Mouse (Mus musculus) retina, postnatal 1 day (tissue): ENCODE results near the gene Usp2.

Source experiments
- DNase-seq: peaks from one replicate; pipeline ENCODE4 v3.0.0-alpha.2; 2012

Gene Usp2

DNA sequence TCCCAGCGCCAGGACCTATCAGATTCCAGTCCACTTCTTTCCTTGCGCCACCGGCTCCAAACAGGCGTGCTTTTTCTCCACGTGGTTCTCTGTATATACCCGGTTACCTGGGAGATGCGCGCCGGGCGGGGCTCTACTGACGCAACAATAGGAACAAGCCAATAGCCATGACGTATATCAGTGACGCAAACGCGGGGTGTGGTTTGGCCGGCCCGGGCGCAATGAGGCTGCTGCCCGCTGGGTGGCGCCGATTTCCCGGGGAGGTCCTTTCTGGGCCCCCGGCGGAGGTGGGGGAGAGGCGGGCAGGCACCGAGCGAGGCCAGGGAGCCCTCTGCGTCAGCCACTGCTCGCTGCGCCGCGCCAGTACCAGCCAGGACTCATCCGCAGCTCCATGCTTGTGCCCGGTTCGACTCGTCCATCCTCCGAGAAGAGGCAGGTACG lies at the start of gene Usp2:
Gene Usp2 (plus strand): TSS at position 237 of the 441 bp plus-strand sequence.
- peak; percentile 99 for DNase-seq

DNA sequence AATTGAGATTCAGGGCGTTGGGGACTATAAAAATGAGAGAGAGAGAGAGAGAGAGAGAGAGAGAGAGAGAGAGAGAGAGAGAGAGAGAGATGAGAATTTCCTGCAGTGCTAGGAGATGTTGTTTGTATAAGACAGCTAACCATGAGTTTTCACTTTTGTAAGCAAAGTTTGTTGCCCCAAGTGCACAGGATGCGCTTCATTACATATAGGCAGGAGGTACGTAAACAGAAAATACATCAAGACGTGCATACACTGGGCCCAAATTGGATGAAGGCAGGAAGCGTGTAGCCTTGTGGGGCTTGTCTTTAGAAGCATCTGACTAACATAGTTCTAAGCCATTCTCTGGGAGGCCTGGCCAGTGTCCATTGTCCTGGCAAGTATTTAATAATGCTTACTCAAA lies 49.0 kb upstream of the Usp2 start:
- no peak for DNase-seq

DNA sequence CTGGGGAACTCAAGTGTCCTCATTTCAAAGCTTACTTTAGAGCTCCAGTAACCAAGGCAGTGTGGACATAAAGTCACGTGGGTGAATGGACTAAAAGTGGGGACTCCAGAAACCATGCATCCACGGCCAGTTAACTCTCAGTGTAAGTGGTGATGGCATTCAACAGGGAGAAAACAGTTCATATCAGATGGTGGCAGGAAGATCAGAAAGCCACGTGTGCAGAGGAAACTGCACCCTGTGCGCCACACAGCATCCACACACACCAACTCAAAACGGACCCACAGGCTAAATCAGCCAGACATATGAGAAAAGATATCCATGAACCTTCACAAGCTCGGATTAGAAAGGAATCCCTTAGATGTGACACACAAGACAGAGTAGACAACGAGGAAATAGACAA lies 46.8 kb upstream of the Usp2 start:
- DNase-seq: no peak

DNA sequence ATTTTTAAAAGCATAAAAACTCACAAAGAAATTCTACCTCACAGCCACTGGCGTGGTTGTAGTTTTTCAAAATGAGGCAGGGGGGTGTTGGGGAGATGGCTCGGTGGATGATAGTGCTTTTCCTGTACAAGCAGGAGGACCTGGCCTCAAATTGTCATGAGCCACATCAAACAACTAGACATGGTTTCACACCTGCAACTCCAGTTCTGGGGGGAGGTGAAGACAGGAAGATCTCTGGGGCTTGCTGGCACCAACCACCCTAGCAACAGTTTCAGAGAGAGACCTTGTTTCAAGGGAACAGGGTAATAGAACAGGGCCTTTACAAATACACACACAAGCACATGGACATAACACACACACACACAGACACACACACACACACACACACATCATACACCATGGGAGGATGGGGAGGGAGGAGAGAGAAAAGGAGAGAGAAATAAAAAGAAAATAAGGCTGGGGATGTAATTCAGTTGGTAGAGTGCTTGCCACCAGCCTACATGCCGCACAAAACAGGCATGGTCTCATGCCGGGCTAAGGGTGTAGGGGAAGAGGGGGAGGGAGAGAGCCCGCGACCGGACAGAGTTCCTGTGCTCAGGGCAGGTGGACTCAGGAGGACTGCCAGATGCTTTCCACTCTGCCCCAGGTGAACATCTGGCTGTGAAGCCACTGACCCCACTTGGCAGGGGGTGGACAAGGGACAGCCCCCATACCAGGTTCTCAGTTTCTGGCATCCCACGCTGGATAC lies 44.5 kb upstream of the Usp2 start:
- no peak for DNase-seq

DNA sequence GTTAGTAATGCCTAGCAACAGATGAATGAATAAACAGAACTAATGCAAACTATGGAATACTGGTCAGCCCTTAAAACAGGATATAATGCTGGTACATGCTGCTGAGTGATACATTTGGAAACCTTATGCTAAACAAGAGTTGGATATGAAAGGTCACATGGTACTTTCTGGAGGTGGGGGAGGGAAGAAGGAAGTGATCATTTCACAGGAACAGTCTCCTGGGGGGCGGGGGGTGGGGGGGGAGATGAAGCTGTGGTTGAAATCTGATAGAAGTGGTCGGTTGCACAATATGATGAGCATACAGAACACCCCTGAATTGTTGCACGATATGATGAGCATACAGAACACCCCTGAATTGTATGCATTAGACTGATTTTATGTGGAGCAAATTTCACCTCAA lies 42.7 kb upstream of the Usp2 start:
- DNase-seq: no peak

DNA sequence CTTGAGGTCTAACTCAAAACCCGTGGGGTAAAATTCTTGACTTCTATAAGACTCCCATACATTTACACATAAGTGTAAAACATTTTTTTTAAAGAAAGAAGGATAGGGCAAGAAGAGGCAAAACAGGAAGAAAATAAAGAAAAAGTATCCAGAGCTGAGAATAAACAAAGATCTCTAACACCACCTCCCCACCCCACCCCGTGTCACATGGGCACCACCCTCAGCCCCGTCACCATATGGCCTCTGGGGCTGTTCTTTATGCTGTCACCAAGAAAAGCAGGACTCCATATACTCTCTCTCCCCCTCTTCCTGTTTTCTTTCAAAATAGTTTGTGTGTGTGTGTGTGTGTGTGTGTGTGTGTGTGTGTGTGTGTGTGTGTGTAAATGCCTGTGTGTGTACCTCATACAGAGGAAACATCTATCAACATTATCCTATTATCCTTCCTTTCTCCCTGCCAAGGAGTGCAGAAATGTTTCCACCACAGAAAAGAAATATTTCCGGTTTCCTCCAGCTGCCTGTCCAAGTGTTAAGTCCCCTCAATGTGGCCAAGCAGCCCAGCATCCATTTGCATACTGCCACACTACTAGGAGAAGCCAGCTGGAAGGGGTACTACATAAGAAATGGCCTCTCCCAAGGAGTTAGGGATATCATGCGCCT lies 37.1 kb upstream of the Usp2 start:
- no peak for DNase-seq

DNA sequence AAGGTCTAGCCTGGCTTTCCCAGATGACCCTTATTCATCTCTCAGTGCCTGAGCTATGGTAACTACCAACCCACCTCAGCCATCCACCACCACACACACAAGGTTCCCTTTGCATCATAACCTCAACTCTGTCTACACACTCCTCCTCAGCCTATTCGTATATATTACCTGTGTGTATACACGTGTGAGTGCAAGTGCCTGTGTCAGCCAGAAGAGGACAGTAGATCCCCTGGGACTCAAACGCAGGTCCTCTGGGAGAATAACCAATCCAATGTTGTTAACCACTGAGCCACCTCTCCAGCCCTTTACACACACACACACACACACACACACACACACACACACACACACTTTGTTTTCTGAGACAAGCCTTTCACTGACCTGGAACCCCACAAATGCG lies 36.2 kb upstream of the Usp2 start:
- DNase-seq: no peak

DNA sequence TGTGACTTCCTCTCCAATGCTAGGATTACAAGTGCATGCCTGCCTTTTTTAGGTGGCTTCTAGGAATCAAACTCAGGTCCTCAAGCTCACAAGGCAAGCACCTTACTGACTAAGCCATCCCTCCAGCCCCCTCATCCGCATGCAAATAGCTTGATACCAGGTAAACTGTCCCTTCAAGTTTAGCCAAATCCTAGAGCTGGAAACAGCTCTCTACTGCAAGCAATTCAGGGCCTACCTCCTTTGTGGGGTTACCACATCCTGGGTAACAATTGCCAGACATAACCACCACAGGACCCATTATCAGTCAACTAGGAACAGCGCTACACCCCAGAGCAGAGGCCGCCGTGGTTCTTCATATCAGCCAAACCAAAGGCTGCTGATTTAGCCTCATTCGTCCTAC lies 35.7 kb upstream of the Usp2 start:
- DNase-seq: no peak

DNA sequence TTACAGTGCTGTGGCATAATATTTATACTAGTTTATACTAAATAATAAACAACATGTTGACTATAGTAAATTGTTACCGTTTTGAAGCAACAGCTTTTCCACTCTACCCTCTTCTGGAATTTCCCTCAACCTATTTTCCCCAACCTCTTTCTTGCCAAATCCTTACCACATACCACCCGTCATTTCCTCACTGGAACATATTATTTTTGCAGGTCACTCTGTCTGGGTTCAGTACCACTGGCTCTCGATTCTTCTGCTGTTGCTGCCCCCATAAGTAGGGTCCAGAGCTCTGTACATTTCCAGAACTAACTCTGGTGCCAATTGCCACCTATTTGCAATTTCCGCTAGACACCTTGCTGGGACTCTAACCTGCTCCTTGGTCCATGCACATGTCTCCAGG lies 34.9 kb upstream of the Usp2 start:
- no peak for DNase-seq

DNA sequence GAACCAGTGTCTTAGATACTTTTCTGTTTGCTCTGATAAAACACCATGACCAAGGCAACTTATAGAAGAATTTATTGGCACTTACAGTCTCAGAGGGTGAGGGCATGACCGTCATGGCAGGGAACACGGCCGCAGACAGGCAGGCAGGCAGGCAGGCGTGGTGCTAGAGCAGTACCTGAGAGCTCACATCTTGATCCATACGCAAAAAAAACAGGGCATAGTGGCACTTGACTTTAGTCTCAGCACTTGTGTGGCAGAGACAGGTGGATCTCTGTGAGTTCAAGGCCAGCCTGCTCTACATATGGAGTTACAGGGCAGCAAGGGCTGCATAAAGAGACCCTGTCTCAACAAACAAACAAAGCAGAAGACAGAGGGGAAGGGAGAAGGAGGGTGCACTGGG lies 33.5 kb upstream of the Usp2 start:
- no peak for DNase-seq

DNA sequence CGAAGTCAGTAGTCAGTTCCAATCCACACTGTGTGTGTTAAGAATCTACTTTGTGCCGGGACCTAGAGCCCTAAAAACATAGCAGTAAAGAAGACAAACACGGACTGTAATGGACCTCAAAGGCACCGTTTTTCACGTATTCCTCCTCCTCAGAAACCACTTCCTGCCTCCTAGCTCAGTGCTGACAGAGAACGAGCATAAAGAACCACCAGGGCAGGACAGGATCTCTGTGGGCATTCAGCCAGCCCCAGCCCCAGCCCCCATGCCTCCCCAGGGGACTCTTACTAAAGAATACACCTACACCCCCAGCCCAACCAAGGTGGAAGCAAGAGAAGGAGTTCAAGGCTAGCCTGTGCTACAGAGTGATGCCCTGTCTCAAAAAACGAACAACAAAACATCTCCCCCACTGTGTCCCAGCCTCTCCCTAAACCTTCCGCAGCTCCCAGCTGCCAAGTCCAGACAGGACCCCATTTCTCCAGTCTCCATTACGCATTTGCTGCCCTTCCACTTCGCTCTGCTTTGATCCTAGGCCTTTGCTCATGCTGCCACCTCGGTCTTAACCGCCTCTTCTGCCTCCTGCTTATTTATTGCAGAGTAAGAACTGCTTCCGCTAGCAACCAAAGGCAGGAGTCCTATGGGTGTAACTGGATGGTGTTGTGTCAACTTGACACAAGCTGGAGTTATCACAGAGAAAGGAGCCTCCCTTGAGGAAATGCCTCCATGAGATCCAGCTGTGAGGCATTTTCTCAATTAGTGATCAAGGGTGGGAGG lies 32.7 kb upstream of the Usp2 start:
- no peak for DNase-seq

DNA sequence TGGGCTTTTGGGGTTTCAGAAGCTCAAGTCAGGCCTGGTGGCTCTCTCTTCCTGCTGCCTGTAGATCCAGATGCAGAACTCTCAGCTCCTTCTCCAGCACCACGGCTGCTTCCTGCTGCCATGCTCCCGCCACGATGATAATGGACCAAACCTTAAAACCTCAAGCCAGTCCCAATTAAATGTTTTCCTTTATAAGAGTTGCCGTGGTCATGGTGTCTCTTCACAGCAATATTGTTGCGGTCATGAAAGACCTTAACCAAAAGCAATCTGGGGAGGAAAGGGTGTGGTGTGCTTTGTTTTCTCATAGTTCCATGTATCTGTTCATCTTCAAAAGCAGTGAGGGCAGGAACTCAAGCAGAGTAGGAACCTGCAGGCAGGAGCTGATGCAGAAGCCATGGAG lies 29.7 kb upstream of the Usp2 start:
- DNase-seq: no peak

DNA sequence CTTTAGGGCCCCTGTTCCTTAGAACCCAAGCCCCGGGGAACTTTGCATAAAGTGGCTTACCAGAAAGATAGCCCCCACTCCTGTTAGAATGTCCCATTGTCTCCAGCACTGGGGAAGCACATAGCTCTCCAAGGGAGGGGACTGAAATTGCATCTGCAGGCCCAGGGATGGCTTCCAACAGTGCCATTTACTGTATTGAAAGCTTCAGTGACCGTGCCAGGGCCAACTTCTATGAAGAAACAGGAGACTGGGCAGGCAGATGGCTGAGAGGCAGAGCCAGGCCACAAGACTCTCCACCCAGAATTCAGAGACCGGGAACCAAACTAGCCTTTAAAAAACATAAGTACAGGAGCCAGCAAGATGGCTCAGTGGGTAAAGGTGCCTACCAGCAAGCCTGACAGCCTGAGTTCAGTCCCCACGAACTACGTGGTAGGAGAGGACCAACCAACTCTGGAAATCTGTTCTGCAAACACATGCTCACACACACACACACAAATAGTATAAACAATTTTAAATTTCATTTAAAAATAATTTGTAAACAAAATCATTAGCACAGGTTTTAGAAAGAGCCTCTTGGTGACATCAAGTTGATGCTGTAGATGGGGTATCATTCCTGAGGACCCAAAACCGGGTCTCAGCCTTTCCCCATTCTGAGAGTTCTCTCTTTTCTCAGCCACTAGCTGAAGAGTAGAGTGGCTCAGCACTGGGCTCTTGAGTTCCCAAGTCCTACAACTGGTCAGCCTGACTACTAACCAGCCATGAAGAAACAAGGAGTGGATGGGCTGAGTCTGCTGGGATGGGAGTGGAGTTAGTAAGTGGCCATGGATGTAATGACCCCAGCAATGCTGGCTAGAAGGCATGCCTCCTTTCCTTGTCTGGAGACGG lies 25.1 kb upstream of the Usp2 start:
- DNase-seq: no peak

DNA sequence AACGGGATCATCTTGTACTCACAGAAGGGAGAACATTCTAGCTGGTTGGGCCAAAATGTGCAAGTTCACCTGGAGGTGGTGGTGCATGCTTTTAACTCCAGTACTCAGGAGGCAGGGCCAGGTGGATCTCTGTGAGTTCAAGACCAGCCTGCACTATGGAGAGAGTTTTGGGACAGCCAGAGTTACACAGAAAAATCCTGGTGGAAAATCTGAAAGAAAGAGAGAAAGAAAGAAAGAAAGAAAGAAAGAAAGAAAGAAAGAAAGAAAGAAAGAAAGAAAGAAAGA lies 24.5 kb upstream of the Usp2 start:
- no peak for DNase-seq

DNA sequence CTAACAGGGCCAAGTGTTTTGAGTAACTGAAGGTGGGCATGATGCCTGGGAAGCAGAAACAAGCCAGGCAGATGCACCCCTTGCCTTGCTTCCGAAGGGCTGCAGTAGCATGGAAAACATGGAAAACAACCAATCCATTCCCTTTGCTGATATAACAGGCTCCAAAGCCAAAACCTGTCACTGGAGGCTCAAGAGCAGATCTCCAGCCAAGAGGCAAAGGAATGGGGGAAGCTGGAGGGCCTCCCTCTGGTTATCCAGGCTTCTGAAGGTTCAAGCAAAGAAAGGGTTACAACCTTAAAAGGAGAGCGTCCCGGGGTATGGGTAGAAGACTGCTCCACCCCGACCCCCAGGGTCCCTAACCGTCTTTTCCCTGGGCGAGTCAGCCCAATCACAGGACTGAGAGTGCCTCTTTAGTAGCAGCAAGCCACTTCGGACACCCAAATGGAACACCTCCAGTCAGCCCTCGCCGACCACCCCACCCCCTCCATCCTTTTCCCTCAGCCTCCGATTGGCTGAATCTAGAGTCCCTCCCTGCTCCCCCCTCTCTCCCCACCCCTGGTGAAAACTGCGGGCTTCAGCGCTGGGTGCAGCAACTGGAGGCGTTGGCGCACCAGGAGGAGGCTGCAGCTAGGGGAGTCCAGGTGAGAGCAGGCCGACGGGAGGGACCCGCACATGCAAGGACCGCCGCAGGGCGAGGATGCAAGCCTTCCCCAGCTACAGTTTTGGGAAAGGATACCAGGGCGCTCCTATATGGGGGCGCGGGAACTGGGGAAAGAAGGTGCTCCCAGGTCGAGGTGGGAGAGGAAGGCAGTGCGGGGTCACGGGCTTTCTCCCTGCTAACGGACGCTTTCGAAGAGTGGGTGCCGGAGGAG lies 23.7 kb upstream of the Usp2 start, which contains the start of gene Thy1:
Gene Thy1 (plus strand): TSS at position 549 of the 872 bp plus-strand sequence.
- peak; percentile 72 for DNase-seq

DNA sequence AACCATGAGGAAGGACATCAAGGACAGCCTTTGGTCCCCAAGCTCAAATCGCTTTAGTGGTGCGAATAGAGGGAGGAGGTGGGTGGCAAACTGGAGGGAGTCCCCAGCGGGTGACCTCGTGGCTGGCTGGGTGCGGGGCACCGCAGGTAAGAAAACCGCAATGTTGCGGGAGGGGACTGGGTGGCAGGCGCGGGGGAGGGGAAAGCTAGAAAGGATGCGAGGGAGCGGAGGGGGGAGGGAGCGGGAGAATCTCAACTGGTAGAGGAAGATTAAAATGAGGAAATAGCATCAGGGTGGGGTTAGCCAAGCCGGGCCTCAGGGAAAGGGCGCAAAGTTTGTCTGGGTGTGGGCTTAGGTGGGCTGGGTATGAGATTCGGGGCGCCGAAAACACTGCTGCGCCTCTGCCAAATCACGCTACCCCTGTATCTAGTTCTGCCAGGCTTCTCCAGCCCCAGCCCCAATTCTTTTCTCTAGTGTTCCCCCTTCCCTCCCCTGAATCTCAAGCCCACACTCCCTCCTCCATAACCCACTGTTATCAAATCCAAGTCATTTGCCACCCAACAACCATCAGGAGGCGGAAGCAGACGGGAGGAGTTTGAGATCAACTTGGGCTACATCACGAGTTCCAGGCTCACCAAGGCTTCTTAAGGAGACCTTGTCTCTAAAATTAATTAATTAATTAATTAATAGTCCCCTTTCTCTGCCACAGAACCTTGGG lies 23.0 kb upstream of the Usp2 start:
- DNase-seq: peak; percentile 29

DNA sequence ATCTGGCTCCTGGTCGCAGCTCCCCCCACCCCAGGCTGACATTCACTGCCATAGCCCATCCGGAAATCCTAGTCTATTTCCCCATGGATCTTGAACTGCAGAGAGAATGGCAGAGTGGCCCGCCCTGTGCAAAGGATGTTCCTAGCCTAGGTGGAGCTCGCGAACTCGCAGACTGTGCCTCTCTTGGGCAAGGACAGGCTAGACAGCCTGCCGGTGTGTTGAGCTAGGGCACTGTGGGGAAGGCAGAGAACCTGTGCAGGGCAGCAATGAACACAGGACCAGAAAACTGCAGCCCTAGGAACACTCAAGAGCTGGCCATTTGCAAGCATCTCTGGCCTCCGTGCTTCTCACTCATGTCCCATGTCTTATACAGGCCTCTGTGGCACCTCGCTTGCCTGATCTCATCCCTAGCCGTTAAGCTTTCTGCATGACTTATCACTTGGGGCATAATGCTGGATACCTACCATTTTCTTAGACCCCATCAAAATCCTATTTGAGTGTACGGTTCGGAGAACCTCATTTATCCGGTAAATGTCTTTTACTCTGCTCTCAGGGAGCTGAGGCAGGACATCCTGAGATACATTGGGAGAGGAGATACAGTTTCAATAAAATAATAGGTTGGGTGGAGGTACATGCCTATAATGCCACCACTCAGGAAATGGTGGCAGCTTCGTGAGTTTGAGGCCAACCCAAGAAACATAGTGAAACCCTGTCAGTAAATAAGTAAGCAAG lies 22.2 kb upstream of the Usp2 start:
- no peak for DNase-seq

DNA sequence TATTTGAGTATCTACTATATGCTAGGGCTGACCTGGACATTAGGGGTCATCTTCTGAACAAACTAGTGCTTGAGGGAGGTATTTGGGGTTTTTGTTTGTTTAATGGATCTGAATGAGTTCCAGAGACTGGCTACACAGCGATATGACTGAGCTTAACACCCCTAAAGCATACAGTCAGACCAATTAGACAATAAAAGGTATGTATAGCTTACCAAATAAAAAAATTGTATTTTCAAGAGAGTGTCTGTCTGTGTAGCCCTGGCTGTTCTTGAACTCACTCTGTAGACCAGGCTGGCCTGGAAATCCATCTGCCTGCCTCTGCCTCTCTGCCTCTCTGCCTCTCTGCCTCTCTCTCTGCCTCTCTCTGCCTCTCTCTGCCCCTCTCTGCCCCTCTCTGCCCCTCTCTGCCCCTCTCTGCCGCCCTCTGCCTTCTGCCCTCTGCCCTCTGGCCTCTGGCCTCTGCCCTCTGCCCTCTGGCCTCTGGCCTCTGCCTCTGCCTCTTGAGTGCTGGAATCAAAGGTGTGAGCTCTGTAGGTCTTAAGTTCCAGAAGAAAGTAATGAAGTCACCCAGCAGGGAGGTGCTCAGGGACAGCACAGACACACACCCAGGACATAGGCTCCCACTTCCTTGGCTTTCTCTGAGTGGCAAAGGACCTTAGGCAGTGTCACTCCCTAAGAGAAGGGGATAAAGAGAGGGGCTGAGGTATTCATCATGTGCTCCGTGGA lies 21.5 kb upstream of the Usp2 start:
- no peak for DNase-seq

DNA sequence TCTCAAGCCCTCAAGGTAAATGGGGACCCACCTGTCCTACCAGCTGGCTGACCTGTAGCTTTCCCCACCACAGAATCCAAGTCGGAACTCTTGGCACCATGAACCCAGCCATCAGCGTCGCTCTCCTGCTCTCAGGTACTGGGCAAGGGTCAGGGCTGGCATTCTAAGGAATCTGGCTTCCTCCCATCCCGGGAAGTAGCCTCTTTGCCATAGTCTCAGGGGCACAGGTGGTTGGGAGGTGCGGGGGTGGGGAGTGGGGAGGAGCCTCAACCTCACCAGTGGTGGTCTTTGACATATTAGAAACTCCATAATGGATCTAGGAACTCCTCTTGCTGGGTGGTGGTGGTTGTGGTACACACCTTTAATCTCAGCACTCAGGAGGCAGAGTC lies 20.9 kb upstream of the Usp2 start:
- no peak for DNase-seq

DNA sequence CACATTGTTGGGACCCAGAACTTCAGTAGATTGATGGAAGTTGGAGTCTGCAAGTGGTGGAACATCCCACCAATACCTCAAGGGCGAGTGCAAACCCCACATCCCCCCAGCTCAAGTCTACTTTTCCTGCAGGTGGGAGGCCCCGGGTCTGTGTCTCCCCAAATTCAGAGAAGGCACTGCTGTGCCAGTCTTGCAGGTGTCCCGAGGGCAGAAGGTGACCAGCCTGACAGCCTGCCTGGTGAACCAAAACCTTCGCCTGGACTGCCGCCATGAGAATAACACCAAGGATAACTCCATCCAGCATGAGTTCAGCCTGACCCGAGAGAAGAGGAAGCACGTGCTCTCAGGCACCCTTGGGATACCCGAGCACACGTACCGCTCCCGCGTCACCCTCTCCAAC lies 20.4 kb upstream of the Usp2 start:
- DNase-seq: no peak
